Mouse (Mus musculus) heart, embryonic 14.5 days (tissue): ENCODE results near the gene Otos. TPM values are rescaled to one million over a fixed set of nuclear protein-coding genes. Genes with fewer than 3 reads are reported as not detected.

Experiments
- ATAC-seq: fragments of 200-750 bp; cut with Nextera tagmentation; 2 replicates; pipeline ENCODE4 v1.8.0; 2017; ENCODE audit warnings: low read depth, moderate TSS enrichment; ENCODE audit not compliant: insufficient number of reproducible peaks, insufficient read depth, low FRiP score
- H3K27ac ChIP-seq, 2 experiments: fragments of 200-500 bp in 1 of 2; fragments of 300-500 bp in 1 of 2; sonication (generic) in 1 of 2; replicated peaks in 1 of 2; 2 replicates each; pipeline ENCODE4 v1.5.1; 2012 to 2014; ENCODE audit warnings: low read depth in 2 of 2, low read length in 2 of 2, control low read depth in 1 of 2, mild to moderate bottlenecking in 1 of 2, mixed read lengths in 1 of 2; ENCODE audit not compliant: control insufficient read depth in 1 of 2, insufficient read depth in 1 of 2
- H3K27me3 ChIP-seq: fragments of 300-500 bp; sonication (generic); 2 replicates; pipeline ENCODE4 v1.6.1; 2014; ENCODE audit warnings: mild to moderate bottlenecking, low read length, control low read depth; ENCODE audit not compliant: control insufficient read depth, insufficient read depth
- H3K36me3 ChIP-seq: fragments of 300-500 bp; sonication (generic); 2 replicates; pipeline ENCODE4 v1.6.1; 2014; ENCODE audit warnings: mild to moderate bottlenecking, control low read depth, low read length, mixed read lengths; ENCODE audit not compliant: control insufficient read depth, insufficient read depth
- H3K4me1 ChIP-seq, 2 experiments: fragments of 200-500 bp in 1 of 2; fragments of 300-500 bp in 1 of 2; sonication (generic) in 1 of 2; 2 replicates each; pipeline ENCODE4 v1.6.1; 2012 to 2014; ENCODE audit warnings: low read length in 2 of 2, control low read depth in 1 of 2, mixed read lengths in 1 of 2; ENCODE audit not compliant: control insufficient read depth in 2 of 2, insufficient read depth in 2 of 2
- H3K4me2 ChIP-seq: fragments of 300-500 bp; sonication (generic); 2 replicates; pipeline ENCODE4 v1.6.1; 2014; ENCODE audit warnings: mild to moderate bottlenecking, low read length
- H3K4me3 ChIP-seq, 2 experiments: fragments of 200-500 bp in 1 of 2; fragments of 300-500 bp in 1 of 2; sonication (generic) in 1 of 2; 2 replicates each; pipeline ENCODE4 v1.5.1; 2012 to 2014; ENCODE audit warnings: low read length in 2 of 2, mild to moderate bottlenecking in 2 of 2, control low read depth in 1 of 2, low read depth in 1 of 2, moderate library complexity in 1 of 2; ENCODE audit not compliant: control insufficient read depth in 1 of 2, insufficient read depth in 1 of 2
- H3K9ac ChIP-seq: fragments of 300-500 bp; sonication (generic); 2 replicates; pipeline ENCODE4 v1.6.1; 2014; ENCODE audit warnings: mild to moderate bottlenecking, low read length
- H3K9me3 ChIP-seq: fragments of 300-500 bp; sonication (generic); 2 replicates; pipeline ENCODE4 v1.6.1; 2016; ENCODE audit warnings: low read length, control low read depth; ENCODE audit not compliant: control insufficient read depth
- WGBS: fragments of 180-500 bp; shearing (Covaris S2); extraction: QIAGEN DNeasy Blood & Tissue Kit; methylation state at CpG from one replicate; pipeline ENCODE4 v1.1.7; 2014; 5-methylcytosine and 5-hydroxymethylcytosine counted together
- polyA plus RNA-seq: library from polyadenylated mRNA; unstranded; fragments of >200 nt; fragmentation: Nextera tagmentation; extraction: Ambion mirVana; gene quantifications from 2 replicates; pipeline ENCODE4 v1.2.1, GENCODE M21; 2014

The Otos gene
- polyA plus RNA-seq, 1 experiment from 2014 or later = not detected

DNA sequence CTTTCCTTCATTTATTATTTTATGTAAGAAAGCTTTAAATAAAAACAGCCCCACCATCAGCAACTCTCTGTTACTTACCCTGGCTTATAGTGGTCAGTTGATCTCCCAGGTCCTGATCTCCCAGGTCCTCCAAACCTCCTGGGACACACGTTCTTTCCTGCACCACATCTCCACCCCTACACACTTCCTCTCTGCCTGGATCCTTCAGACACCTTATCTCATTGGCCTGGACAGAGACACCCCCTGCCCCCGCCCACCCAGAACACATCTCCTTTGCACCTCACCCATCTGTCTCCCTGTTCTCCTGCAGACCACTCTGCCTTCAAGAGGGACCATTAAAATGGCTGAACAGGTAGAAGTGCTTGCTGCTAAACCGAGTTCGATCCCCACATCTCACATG lies 1.6 kb downstream of the Otos start:
- no peak overlapping the region for H3K4me2 ChIP-seq
- H3K9me3 ChIP-seq = no peaks in the 10 kb centered on the region
- peaks cover 0 to 11% of the 10 kb centered on the region in 2 experiments; a peak in 2 of 4 replicates for H3K4me1 ChIP-seq
- H3K36me3 ChIP-seq = no peaks in the 10 kb centered on the region
- no peak overlapping the region for H3K27ac ChIP-seq
- 56% methylated on average over 4 of the region's 4 CpGs for WGBS
- no peak for ATAC-seq
- H3K27me3 ChIP-seq = 0 out of 2 replicates have a peak, but pooled peaks cover 10% of the 10 kb centered on the region
- no peak overlapping the region for H3K9ac ChIP-seq
- no peak overlapping the region for H3K4me3 ChIP-seq

DNA sequence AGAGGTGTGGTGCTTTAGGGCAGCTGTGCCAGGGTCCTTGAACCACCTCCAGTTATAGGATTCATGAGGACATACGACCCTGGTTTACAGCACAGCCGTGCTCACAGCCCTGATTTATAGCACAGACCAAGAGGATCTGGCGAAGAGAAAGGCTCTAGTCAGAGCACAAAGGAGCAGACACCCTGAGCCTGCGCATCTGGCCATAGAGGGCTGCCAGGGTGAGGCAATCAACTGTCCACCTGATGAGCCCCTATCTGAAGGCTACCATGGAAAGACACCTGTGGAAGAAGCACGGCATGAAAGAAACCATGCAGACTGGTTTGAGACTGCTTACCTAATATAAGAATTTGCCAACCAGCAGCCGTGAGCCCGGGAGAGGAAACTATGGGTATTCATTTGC lies 2.0 kb downstream of the Otos start:
- Histone ChIP-seq H3K36me3 (no peaks in the 10 kb centered on the region), H3K4me1 (peaks cover 0 to 12% of the 10 kb centered on the region in 2 experiments; a peak in 2 of 4 replicates), H3K9me3 (no peaks in the 10 kb centered on the region), H3K4me3 (no peak overlapping the region), H3K9ac (no peak overlapping the region), H3K27ac (no peak overlapping the region), H3K27me3 (0 out of 2 replicates have a peak, but pooled peaks cover 10% of the 10 kb centered on the region), H3K4me2 (no peak overlapping the region)
- WGBS = 74% methylated on average over 7 of the region's 7 CpGs
- ATAC-seq = no peak

- 56% methylated on average over 2 of the region's 2 CpGs for WGBS
- no peak overlapping the region for H3K9ac ChIP-seq
- H3K9me3 ChIP-seq = no peaks in the 10 kb centered on the region
- H3K4me1 ChIP-seq = peaks cover 0 to 13% of the 10 kb centered on the region in 2 experiments; a peak in 3 of 4 replicates
- no peak overlapping the region for H3K4me3 ChIP-seq
- H3K4me2 ChIP-seq = no peak overlapping the region
- 0 out of 2 replicates have a peak, but pooled peaks cover 8% of the 10 kb centered on the region for H3K27me3 ChIP-seq
- no peak for ATAC-seq
- no peak overlapping the region for H3K27ac ChIP-seq
- no peaks in the 10 kb centered on the region for H3K36me3 ChIP-seq
Measured at GRCm38 (mm10) chr1:92646111-92646510, 2.5 kb downstream of the Otos start.

GRCm38 (mm10) chr1:92644916-92645315 lies 3.7 kb downstream of the Otos start:
- H3K9me3 ChIP-seq = no peaks in the 10 kb centered on the region
- no peak overlapping the region for H3K4me3 ChIP-seq
- H3K9ac ChIP-seq = no peak overlapping the region
- 65% methylated on average over 5 of the region's 5 CpGs for WGBS
- H3K4me1 ChIP-seq = peaks cover 4 to 22% of the 10 kb centered on the region in 2 experiments; a peak in 3 of 4 replicates
- H3K27me3 ChIP-seq = 0 out of 2 replicates have a peak, but pooled peaks cover 6% of the 10 kb centered on the region
- no peak overlapping the region for H3K27ac ChIP-seq
- H3K36me3 ChIP-seq = no peaks in the 10 kb centered on the region
- no peak overlapping the region for H3K4me2 ChIP-seq
- ATAC-seq = no peak

DNA sequence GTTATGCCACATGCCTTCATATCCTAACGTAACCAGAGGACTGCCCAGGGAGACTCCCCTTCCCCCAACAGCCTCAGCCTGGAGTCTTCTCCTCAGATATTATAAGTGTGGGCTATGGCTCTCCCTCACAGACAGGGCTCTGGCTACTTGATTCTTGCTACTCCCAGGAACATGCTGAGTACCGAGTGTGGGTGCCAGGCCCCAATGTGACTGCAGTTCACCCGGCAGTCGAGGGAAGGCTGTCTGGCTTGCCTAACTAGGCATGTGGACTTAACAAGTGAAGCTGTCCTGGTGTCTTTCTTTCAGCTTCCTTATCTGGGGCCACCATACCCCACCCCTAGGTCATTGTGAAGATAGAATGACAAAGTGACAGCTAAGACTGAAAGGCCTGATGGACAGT lies 5.0 kb downstream of the Otos start:
- Histone ChIP-seq H3K27me3 (0 out of 2 replicates have a peak, but pooled peaks cover 6% of the 10 kb centered on the region), H3K9ac (no peak overlapping the region), H3K4me3 (no peak overlapping the region), H3K9me3 (no peaks in the 10 kb centered on the region), H3K27ac (no peak overlapping the region), H3K36me3 (peaks cover 11% of the 10 kb centered on the region), H3K4me1 (peaks cover 4 to 22% of the 10 kb centered on the region in 2 experiments; a peak in 3 of 4 replicates), H3K4me2 (no peak overlapping the region)
- ATAC-seq = no peak
- 55% methylated on average over 4 of the region's 4 CpGs for WGBS

- H3K4me1 ChIP-seq = peaks cover 4 to 17% of the 10 kb centered on the region in 2 experiments; a peak in 3 of 4 replicates
- ATAC-seq = peak; percentile 80; the same call in 1 of the 2 replicates
- H3K27ac ChIP-seq = peak within 1 kb of the TSS; percentile 40 to 63; a peak in 3 of 4 replicates
- H3K36me3 ChIP-seq = peaks cover 31% of the 10 kb centered on the region
- H3K4me3 ChIP-seq = peak within 1 kb of the TSS; percentile 65 to 90
- peak within 1 kb of the TSS; percentile 95 for H3K9ac ChIP-seq
- H3K27me3 ChIP-seq = 0 out of 2 replicates have a peak, but pooled peaks cover 2% of the 10 kb centered on the region
- H3K4me2 ChIP-seq = peak within 1 kb of the TSS; percentile 86
- no peaks in the 10 kb centered on the region for H3K9me3 ChIP-seq
- 2% methylated on average over 50 of the region's 50 CpGs for WGBS
Measured at GRCm38 (mm10) chr1:92641514-92642272, 6.9 kb downstream of the Otos start, which contains the start of gene Cops9. Gene Cops9, minus strand, starts transcription at chr1:92641985.

DNA sequence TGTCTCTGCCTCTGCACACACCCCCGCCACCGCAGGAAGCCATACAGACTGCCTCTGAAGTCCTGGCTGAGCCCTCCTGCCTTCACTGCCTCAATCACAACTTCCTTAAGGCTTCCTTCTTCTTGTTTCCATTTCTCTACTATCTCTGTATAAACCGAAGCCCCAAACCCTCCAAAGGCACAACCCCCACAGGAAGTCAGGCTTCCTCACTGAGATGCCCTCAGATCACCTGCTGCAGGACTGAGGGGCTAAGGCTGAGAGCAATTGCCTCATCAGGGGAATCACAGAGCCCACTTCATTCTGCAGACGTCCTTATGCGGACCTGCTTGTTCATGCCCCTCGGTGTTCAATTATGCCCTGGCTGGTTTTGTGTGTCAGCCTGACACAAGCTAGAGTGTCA lies 8.2 kb downstream of the Otos start:
- H3K27ac ChIP-seq = no peak overlapping the region
- WGBS = 74% methylated on average over 6 of the region's 6 CpGs
- H3K9me3 ChIP-seq = no peaks in the 10 kb centered on the region
- ATAC-seq = no peak
- peak overlapping the region; percentile 4; the same call in 1 of the 2 replicates for H3K9ac ChIP-seq
- H3K4me2 ChIP-seq = peak overlapping the region; percentile 86
- H3K36me3 ChIP-seq = peaks cover 42% of the 10 kb centered on the region
- H3K4me1 ChIP-seq = peaks cover 4 to 17% of the 10 kb centered on the region in 2 experiments; a peak in 3 of 4 replicates
- no peak overlapping the region for H3K4me3 ChIP-seq
- no peaks in the 10 kb centered on the region for H3K27me3 ChIP-seq
